Mouse (Mus musculus): ENCODE measurements at regions not wholly inside any gene's neighbourhood (a gene's known extent, or its start where the extent isn't known, plus 50 kb on each side); places are given as distances from the start of the nearest gene placed in this dataset.

- no peak overlapping the region for H3K27ac ChIP-seq
- no peak for DNase-seq (ENCODE audit: low spot score)
- no peak for ATAC-seq (replicated peaks; ENCODE audit: low FRiP score, low read depth)
- no peak for TF ChIP-seq CTCF (IDR thresholded peaks at IDR 0.05; ENCODE audit: low read depth)
- H3K36me3 ChIP-seq (ENCODE audit: insufficient read depth, low read length): no peaks in the 10 kb centered on the region
- H3K9ac ChIP-seq (ENCODE audit: low read depth, low read length): no peak overlapping the region
- no peaks in the 10 kb centered on the region for H3K4me1 ChIP-seq (replicated peaks; ENCODE audit: insufficient read depth, low read length)
- no peak overlapping the region for H3K4me2 ChIP-seq (ENCODE audit: low read length)
- H3K27me3 ChIP-seq (ENCODE audit: insufficient read depth, low read length): no peaks in the 10 kb centered on the region
- H3K9me3 ChIP-seq (replicated peaks; ENCODE audit: low read length): no peaks in the 10 kb centered on the region
- WGBS: 92% methylated on average over 1 of the region's 1 CpGs
- H3K4me3 ChIP-seq (replicated peaks; ENCODE audit: low read depth, low read length): no peak overlapping the region
These were observed 501.3 kb upstream of the Adamts16 start for GRCm38 (mm10) chr13:71342921-71343320.

- TF ChIP-seq CTCF (IDR thresholded peaks at IDR 0.05; ENCODE audit: low read depth): no peak
- Histone ChIP-seq H3K4me2 (ENCODE audit: low read length) (no peak overlapping the region), H3K4me1 (replicated peaks; ENCODE audit: insufficient read depth, low read length) (no peaks in the 10 kb centered on the region), H3K36me3 (ENCODE audit: insufficient read depth, low read length) (no peaks in the 10 kb centered on the region), H3K4me3 (replicated peaks; ENCODE audit: low read depth, low read length) (no peak overlapping the region), H3K27ac (no peak overlapping the region), H3K9me3 (replicated peaks; ENCODE audit: low read length) (no peaks in the 10 kb centered on the region), H3K9ac (ENCODE audit: low read depth, low read length) (no peak overlapping the region), H3K27me3 (ENCODE audit: insufficient read depth, low read length) (no peaks in the 10 kb centered on the region)
- DNase-seq (ENCODE audit: low spot score) (no peak), ATAC-seq (replicated peaks; ENCODE audit: low FRiP score, low read depth) (no peak)
- WGBS: 60% methylated on average over 6 of the region's 6 CpGs
These were observed 497.1 kb upstream of the Adamts16 start for GRCm38 (mm10) chr13:71338700-71339099.

GRCm38 (mm10) chr13:71334925-71335324, 493.3 kb upstream of the Adamts16 start:
- Histone ChIP-seq H3K27ac (no peak overlapping the region), H3K36me3 (ENCODE audit: insufficient read depth, low read length) (no peaks in the 10 kb centered on the region), H3K9ac (ENCODE audit: low read depth, low read length) (no peak overlapping the region), H3K9me3 (replicated peaks; ENCODE audit: low read length) (no peaks in the 10 kb centered on the region), H3K4me2 (ENCODE audit: low read length) (no peak overlapping the region), H3K4me3 (replicated peaks; ENCODE audit: low read depth, low read length) (no peak overlapping the region), H3K27me3 (ENCODE audit: insufficient read depth, low read length) (no peaks in the 10 kb centered on the region), H3K4me1 (replicated peaks; ENCODE audit: insufficient read depth, low read length) (no peaks in the 10 kb centered on the region)
- ATAC-seq (replicated peaks; ENCODE audit: low FRiP score, low read depth) (no peak), DNase-seq (ENCODE audit: low spot score) (no peak)
- WGBS: 86% methylated on average over 4 of the region's 4 CpGs
- TF ChIP-seq CTCF (IDR thresholded peaks at IDR 0.05; ENCODE audit: low read depth): no peak

- DNase-seq (ENCODE audit: low spot score): no peak
These were observed 491.5 kb upstream of the Adamts16 start for GRCm38 (mm10) chr13:71333146-71333545.

GRCm38 (mm10) chr13:71330321-71330720, 488.7 kb upstream of the Adamts16 start:
- H3K4me1 ChIP-seq (replicated peaks; ENCODE audit: insufficient read depth, low read length): no peaks in the 10 kb centered on the region
- no peak for TF ChIP-seq CTCF (IDR thresholded peaks at IDR 0.05; ENCODE audit: low read depth)
- H3K9ac ChIP-seq (ENCODE audit: low read depth, low read length): no peak overlapping the region
- ATAC-seq (replicated peaks; ENCODE audit: low FRiP score, low read depth): no peak
- H3K36me3 ChIP-seq (ENCODE audit: insufficient read depth, low read length): no peaks in the 10 kb centered on the region
- H3K4me2 ChIP-seq (ENCODE audit: low read length): no peak overlapping the region
- H3K27ac ChIP-seq: no peak overlapping the region
- WGBS: 52% methylated on average over 6 of the region's 6 CpGs
- H3K4me3 ChIP-seq (replicated peaks; ENCODE audit: low read depth, low read length): no peak overlapping the region
- no peak for DNase-seq (ENCODE audit: low spot score)
- H3K9me3 ChIP-seq (replicated peaks; ENCODE audit: low read length): no peaks in the 10 kb centered on the region
- H3K27me3 ChIP-seq (ENCODE audit: insufficient read depth, low read length): no peaks in the 10 kb centered on the region

More at GRCm38 (mm10) chr13:71333146-71333545, 491.5 kb upstream of the Adamts16 start:
- TF ChIP-seq CTCF (IDR thresholded peaks at IDR 0.05; ENCODE audit: low read depth): no peak
- H3K4me1 ChIP-seq (replicated peaks; ENCODE audit: insufficient read depth, low read length): no peaks in the 10 kb centered on the region
- no peak overlapping the region for H3K4me3 ChIP-seq (replicated peaks; ENCODE audit: low read depth, low read length)
- no peak for ATAC-seq (replicated peaks; ENCODE audit: low FRiP score, low read depth)
- H3K9me3 ChIP-seq (replicated peaks; ENCODE audit: low read length): no peaks in the 10 kb centered on the region
- H3K4me2 ChIP-seq (ENCODE audit: low read length): no peak overlapping the region
- H3K27ac ChIP-seq: no peak overlapping the region
- no peak overlapping the region for H3K9ac ChIP-seq (ENCODE audit: low read depth, low read length)
- WGBS: 83% methylated on average over 4 of the region's 4 CpGs
- no peaks in the 10 kb centered on the region for H3K27me3 ChIP-seq (ENCODE audit: insufficient read depth, low read length)
- H3K36me3 ChIP-seq (ENCODE audit: insufficient read depth, low read length): no peaks in the 10 kb centered on the region

GRCm38 (mm10) chr13:71327802-71328753, 486.5 kb upstream of the Adamts16 start:
- no peak for TF ChIP-seq CTCF (IDR thresholded peaks at IDR 0.05; ENCODE audit: low read depth)
- no peaks in the 10 kb centered on the region for H3K9me3 ChIP-seq (replicated peaks; ENCODE audit: low read length)
- H3K9ac ChIP-seq (ENCODE audit: low read depth, low read length): no peak overlapping the region
- no peak overlapping the region for H3K27ac ChIP-seq
- no peak overlapping the region for H3K4me3 ChIP-seq (replicated peaks; ENCODE audit: low read depth, low read length)
- no peaks in the 10 kb centered on the region for H3K36me3 ChIP-seq (ENCODE audit: insufficient read depth, low read length)
- H3K4me2 ChIP-seq (ENCODE audit: low read length): no peak overlapping the region
- H3K27me3 ChIP-seq (ENCODE audit: insufficient read depth, low read length): no peaks in the 10 kb centered on the region
- no peaks in the 10 kb centered on the region for H3K4me1 ChIP-seq (replicated peaks; ENCODE audit: insufficient read depth, low read length)
- WGBS: 60% methylated on average over 4 of the region's 4 CpGs
- DNase-seq (ENCODE audit: low spot score) (no peak), ATAC-seq (replicated peaks; ENCODE audit: low FRiP score, low read depth) (no peak)
